Mouse (Mus musculus) stomach, postnatal 0 days (tissue): ENCODE measurements around the gene Ncoa1.

Experiments
- CTCF ChIP-seq: IDR thresholded peaks from 2 replicates; pipeline ENCODE4 v1.5.1; 2016; ENCODE audit warnings: antibody characterized with exemption, low read depth, mild to moderate bottlenecking, moderate library complexity
- EP300 ChIP-seq: optimal IDR thresholded peaks from 2 replicates; pipeline ENCODE3; 2016; ENCODE audit warnings: antibody characterized with exemption

DNA sequence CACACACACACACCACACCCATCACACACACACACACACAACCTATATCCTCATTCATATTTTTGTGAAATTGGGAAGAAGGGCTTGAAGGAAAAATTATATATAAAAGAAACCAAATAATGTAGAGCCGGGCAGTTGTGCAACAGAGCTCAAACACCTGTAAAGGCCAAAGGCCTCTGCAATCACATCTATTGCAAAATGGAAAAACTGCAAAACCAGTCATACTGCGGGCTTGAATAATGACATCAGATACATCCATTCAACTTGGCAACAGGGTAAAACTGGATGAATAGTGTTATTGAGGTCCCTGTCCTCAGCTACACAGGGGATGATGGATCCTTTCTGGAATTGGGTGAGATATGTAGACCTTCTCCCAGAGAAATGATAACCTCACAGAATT, 13.3 kb downstream of the Ncoa1 start:
- TF ChIP-seq EP300, result no peak
- no peak for TF ChIP-seq CTCF
